Mouse (Mus musculus) neural tube, embryonic 14.5 days (tissue): ENCODE measurements around the gene Flnc. TPM values are rescaled to one million over a fixed set of nuclear protein-coding genes. Genes with fewer than 3 reads are reported as not detected.

Source experiments
- ATAC-seq: fragments of 200-750 bp; cut with Nextera tagmentation; 2 replicates; pipeline ENCODE4 v1.8.0; 2017; ENCODE audit warnings: low read depth, mild to moderate bottlenecking, moderate TSS enrichment, moderate library complexity
- H3K27ac ChIP-seq: fragments of 300-500 bp; sonication (generic); 2 replicates; pipeline ENCODE4 v1.5.1; 2014; ENCODE audit warnings: low read depth, mild to moderate bottlenecking, control low read depth, low read length, moderate library complexity, mixed read lengths
- H3K27me3 ChIP-seq: fragments of 300-500 bp; sonication (generic); 2 replicates; pipeline ENCODE4 v1.6.1; 2014; ENCODE audit warnings: low read length; ENCODE audit not compliant: control insufficient read depth, insufficient read depth
- H3K36me3 ChIP-seq: fragments of 300-500 bp; sonication (generic); 2 replicates; pipeline ENCODE4 v1.6.1; 2014; ENCODE audit warnings: low read length, mixed read lengths; ENCODE audit not compliant: control insufficient read depth, insufficient read depth
- H3K4me1 ChIP-seq: fragments of 300-500 bp; sonication (generic); 2 replicates; pipeline ENCODE4 v1.6.1; 2014; ENCODE audit warnings: low read length; ENCODE audit not compliant: control insufficient read depth, insufficient read depth
- H3K4me2 ChIP-seq: fragments of 300-500 bp; sonication (generic); 2 replicates; pipeline ENCODE4 v1.6.1; 2014; ENCODE audit warnings: mild to moderate bottlenecking, low read depth, low read length, control low read depth
- H3K4me3 ChIP-seq: fragments of 300-500 bp; sonication (generic); 2 replicates; pipeline ENCODE4 v1.5.1; 2014; ENCODE audit warnings: low read depth, low read length, control low read depth, mixed read lengths
- H3K9ac ChIP-seq: fragments of 300-500 bp; sonication (generic); replicated peaks from 2 replicates; pipeline ENCODE4 v1.6.1; 2014; ENCODE audit warnings: low read depth, mild to moderate bottlenecking, control low read depth, low read length, mixed read lengths
- H3K9me3 ChIP-seq: fragments of 300-500 bp; sonication (generic); 2 replicates; pipeline ENCODE4 v1.6.1; 2016; ENCODE audit warnings: low read length; ENCODE audit not compliant: control insufficient read depth
- WGBS: fragments of 180-500 bp; shearing (Covaris S2); extraction: QIAGEN DNeasy Blood & Tissue Kit; methylation state at CpG from one replicate; pipeline ENCODE4 v1.1.7; 2014; 5-methylcytosine and 5-hydroxymethylcytosine counted together
- polyA plus RNA-seq: library from polyadenylated mRNA; unstranded; fragments of >200 nt; fragmentation: Nextera tagmentation; extraction: Ambion mirVana; gene quantifications from 2 replicates; pipeline ENCODE4 v1.2.1, GENCODE M21; 2014

Gene Flnc
- polyA plus RNA-seq, 1 experiment from 2014 or later = 5.0 TPM

DNA sequence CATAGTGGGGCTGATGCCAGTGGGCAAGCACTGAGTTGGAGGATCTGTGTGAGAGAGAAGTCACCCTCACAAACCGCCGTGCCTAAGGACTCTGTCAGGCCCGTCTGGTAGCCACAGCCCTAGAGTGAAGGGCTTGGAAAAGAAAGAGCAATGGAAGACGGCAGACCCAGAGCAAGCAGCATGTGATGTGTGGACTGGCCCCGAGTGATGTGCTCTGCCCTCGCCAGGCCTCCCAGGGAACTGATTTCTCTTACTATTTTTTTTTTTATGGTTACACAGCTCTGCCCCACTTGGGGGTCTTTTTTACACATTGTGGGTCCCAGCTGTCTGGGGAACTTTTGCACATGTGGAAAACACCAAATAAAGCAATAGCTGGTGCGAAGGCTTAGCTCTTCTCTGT, 28.4 kb downstream of the Flnc start:
- no peaks in the 10 kb centered on the region for H3K4me1 ChIP-seq
- no peaks in the 10 kb centered on the region for H3K36me3 ChIP-seq
- no peak overlapping the region for H3K9ac ChIP-seq
- 64% methylated on average over 7 of the region's 7 CpGs for WGBS
- H3K27ac ChIP-seq = no peak overlapping the region
- H3K4me3 ChIP-seq = no peak overlapping the region
- no peak overlapping the region for H3K4me2 ChIP-seq
- no peaks in the 10 kb centered on the region for H3K27me3 ChIP-seq
- H3K9me3 ChIP-seq = no peaks in the 10 kb centered on the region
- ATAC-seq = no peak

DNA sequence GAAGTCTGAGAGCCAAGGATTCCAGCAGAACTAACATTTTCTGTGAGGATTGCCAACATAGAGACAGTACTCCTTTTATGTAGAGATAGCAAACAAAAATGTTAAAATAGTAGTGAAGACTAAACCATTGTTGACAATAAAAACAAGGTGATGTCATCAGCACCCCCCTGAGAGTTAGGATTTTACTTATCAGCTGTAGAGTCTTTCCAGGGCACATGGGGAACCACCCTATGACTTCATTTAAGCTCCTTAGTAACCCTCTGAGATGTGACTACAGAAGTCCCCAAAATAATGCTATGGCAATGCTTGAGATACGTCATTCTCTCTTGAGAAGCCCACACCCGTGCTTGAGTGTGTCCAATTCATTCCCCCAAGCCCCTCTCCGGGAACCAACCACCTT, 30.3 kb downstream of the Flnc start:
- Histone ChIP-seq H3K4me3 (no peak overlapping the region), H3K9me3 (no peaks in the 10 kb centered on the region), H3K27me3 (no peaks in the 10 kb centered on the region), H3K27ac (no peak overlapping the region), H3K9ac (no peak overlapping the region), H3K4me1 (peaks cover under 1% of the 10 kb centered on the region), H3K4me2 (no peak overlapping the region), H3K36me3 (no peaks in the 10 kb centered on the region)
- 82% methylated on average over 3 of the region's 3 CpGs for WGBS
- no peak for ATAC-seq

DNA sequence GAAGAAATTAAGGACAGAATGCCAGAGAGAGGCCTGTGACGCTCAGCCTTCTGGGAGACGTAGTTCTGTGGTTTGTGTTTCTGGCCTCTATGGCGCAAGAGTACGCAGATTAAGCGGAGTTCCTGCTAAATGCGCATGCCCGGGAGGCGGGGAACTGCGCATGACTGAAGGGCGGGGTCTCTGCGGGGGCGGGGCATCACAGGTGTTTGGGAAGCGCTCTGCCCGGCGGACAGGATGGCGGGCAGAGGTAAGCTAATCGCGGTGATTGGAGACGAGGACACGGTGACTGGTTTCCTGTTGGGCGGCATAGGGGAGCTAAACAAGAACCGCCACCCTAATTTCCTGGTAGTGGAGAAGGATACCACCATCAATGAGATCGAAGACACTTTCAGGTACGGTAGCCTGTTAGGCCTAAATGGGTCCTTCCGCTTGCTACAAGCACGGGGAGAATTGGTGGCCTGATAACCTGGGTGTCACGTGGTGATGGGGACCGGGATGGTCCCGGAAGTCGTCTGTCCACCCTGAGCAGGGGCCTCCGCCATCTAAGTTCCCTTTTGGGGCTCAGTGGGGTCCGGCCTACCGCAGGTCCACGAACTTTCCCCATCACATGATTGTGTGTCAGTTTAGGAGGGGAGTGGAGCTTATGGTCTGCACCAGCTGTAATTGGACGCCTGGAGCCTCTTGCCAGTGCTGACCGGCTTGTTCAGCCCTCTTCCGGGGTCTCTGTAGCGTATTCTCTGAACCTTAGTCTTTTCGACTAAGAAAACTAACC, 34.7 kb downstream of the Flnc start, which contains the start of gene Atp6v1f:
Gene Atp6v1f, plus strand, starts transcription at position 136 of the 772 bp plus-strand sequence.
- peaks cover 11% of the 10 kb centered on the region; the same call in 1 of the 2 replicates for H3K36me3 ChIP-seq
- peak within 1 kb of the TSS; percentile 68 for H3K4me3 ChIP-seq
- peak within 1 kb of the TSS; percentile 66 for H3K27ac ChIP-seq
- peak within 1 kb of the TSS; percentile 63 for H3K9ac ChIP-seq
- H3K4me1 ChIP-seq = peaks cover 9% of the 10 kb centered on the region
- no peaks in the 10 kb centered on the region for H3K27me3 ChIP-seq
- under 1% methylated on average over 39 of the region's 39 CpGs for WGBS
- peak; percentile 95 for ATAC-seq
- no peaks in the 10 kb centered on the region for H3K9me3 ChIP-seq
- peak within 1 kb of the TSS; percentile 72 for H3K4me2 ChIP-seq

DNA sequence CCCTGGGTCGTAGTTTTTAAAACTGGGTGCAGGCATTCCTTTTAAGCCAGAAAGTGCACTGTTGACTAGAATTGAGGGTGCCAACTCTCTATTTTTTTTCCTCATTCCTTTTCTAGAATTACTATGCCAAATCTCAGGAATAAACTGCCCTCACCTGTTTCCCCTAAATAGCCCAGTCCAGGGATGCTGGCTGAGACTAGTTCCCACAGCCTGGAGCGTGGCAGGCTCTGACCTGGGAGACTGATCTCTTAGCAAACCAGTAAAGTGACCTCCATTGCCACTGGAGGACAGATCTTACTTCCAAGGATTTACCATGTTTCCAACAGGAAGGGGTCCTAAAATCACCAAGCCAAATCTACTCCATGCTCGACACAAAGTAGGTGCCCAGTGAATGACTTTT, 35.8 kb downstream of the Flnc start:
- Histone ChIP-seq H3K4me3 (peak overlapping the region; percentile 68), H3K27me3 (no peaks in the 10 kb centered on the region), H3K9ac (no peak overlapping the region; the same call in 1 of the 2 replicates), H3K27ac (no peak overlapping the region), H3K9me3 (no peaks in the 10 kb centered on the region), H3K4me1 (peaks cover 9% of the 10 kb centered on the region), H3K36me3 (peaks cover 11% of the 10 kb centered on the region; the same call in 1 of the 2 replicates), H3K4me2 (peak overlapping the region; percentile 72)
- 95% methylated on average over 3 of the region's 3 CpGs for WGBS
- no peak for ATAC-seq

DNA sequence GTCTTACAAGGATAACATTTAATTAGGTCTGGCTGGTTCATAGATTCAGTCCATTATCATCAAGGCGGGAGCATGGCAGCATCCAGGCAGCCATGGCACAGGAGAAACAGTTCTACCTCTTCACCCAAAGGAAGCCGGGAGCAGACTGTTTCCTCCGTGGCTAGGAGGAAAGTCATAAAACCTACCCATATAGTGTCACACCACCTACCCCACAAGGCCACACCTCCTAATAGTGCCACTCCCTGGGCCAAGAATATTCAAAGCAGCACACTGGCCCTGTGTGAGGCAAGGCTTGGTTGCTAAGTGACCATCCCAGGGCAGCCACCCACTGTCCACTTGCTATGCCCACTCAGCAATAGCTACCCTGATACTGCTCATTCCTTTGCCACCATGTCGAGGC, 38.1 kb downstream of the Flnc start, which contains the start of gene Atp6v1fnb:
Gene Atp6v1fnb, plus strand, starts transcription at position 301 of the 400 bp plus-strand sequence.
- ATAC-seq = no peak
- no peaks in the 10 kb centered on the region for H3K27me3 ChIP-seq
- no peak within 1 kb of the TSS for H3K4me2 ChIP-seq
- H3K36me3 ChIP-seq = peaks cover 11% of the 10 kb centered on the region; the same call in 1 of the 2 replicates
- H3K4me3 ChIP-seq = no peak within 1 kb of the TSS
- H3K4me1 ChIP-seq = peaks cover 9% of the 10 kb centered on the region
- no peaks in the 10 kb centered on the region for H3K9me3 ChIP-seq
- no peak within 1 kb of the TSS for H3K9ac ChIP-seq
- no peak within 1 kb of the TSS for H3K27ac ChIP-seq
- WGBS = 92% methylated on average over 4 of the region's 4 CpGs

DNA sequence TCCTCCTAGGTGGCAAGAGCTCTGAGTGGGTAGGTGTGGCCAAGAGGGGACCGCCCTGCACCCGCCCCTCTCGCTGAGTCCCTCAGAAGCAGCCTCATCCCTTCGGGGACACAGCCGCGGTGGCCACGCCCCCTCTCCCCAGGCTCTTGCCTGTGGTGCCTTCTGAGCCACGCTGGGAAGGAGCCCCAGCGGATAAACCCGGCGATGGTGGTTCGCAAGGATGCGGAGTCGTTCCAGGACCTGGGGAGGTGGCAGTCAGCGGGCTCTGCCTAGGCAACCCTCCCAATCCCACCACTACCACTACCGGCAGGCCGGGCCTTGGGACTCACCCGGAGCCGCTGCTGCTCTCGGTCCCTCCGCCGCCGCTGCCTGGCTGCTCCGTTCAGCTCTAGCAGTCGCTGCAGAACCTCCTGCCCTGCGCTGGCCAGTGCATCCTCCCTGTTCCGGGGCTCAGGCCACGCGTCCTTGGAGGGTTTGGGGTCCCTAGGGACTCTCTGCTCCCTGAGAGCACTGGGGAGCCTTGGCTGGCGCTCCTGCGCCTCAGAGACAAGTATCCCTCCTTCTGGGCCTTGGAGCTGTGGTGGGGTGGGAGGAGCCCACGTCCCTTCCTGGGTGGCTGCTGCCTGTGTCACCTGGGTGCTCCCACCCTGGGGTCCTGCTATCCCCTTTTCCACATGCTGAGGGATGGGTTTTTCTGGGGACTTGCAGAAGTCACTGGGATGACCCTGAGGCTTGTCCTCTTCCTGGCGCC, 41.1 kb downstream of the Flnc start:
- peak overlapping the region; percentile 42 for H3K9ac ChIP-seq
- peak; percentile 89 for ATAC-seq
- no peaks in the 10 kb centered on the region for H3K9me3 ChIP-seq
- H3K4me3 ChIP-seq = peak overlapping the region; percentile 22; the same call in 1 of the 2 replicates
- no peaks in the 10 kb centered on the region for H3K27me3 ChIP-seq
- H3K4me2 ChIP-seq = peak overlapping the region; percentile 53
- H3K4me1 ChIP-seq = peaks cover under 1% of the 10 kb centered on the region
- WGBS = under 1% methylated on average over 33 of the region's 33 CpGs
- H3K36me3 ChIP-seq = peaks cover 11% of the 10 kb centered on the region; the same call in 1 of the 2 replicates
- no peak overlapping the region for H3K27ac ChIP-seq

DNA sequence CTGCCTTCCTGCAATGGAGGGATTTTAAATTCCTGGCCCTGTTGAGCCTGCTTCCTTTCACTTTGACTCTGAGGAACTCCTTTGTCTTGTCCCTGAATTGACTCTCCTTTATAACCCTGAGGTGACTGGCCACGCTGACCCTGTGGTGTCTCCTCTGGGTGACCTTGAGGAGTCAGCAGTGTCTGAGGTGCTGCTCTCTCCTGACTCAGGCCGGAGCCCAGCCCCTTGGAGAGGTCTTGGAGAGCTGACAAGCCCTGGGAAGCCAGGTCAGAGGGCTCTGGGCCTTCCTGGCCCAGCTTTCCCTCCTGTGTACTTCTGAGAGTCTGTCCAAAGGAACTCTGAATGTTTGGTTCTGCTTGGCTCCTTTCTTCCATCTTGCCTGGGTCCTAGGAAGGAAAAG, 41.7 kb downstream of the Flnc start:
- WGBS = 43% methylated on average over 2 of the region's 2 CpGs
- H3K4me3 ChIP-seq = no peak overlapping the region
- no peaks in the 10 kb centered on the region for H3K9me3 ChIP-seq
- no peak overlapping the region for H3K27ac ChIP-seq
- no peak for ATAC-seq
- no peaks in the 10 kb centered on the region for H3K27me3 ChIP-seq
- no peak overlapping the region for H3K4me2 ChIP-seq
- H3K36me3 ChIP-seq = peaks cover 11% of the 10 kb centered on the region; the same call in 1 of the 2 replicates
- no peaks in the 10 kb centered on the region for H3K4me1 ChIP-seq
- no peak overlapping the region for H3K9ac ChIP-seq

- WGBS = 94% methylated on average over 11 of the region's 13 CpGs
- Histone ChIP-seq H3K36me3 (no peaks in the 10 kb centered on the region), H3K4me3 (no peak overlapping the region), H3K27ac (no peak overlapping the region), H3K4me1 (no peaks in the 10 kb centered on the region), H3K4me2 (no peak overlapping the region), H3K9ac (no peak overlapping the region), H3K9me3 (no peaks in the 10 kb centered on the region), H3K27me3 (no peaks in the 10 kb centered on the region)
- ATAC-seq = no peak
These were observed 49.6 kb downstream of the Flnc start for GRCm38 (mm10) chr6:29482691-29483090.
